Mouse (Mus musculus): ENCODE results near the gene Pla2g6. TPM values are rescaled to one million over a fixed set of nuclear protein-coding genes. Genes with fewer than 3 reads are reported as not detected.
A peak's percentile ranks its signal among the peaks of the same experiment; 100 is the strongest.

Pla2g6 gene
- polyA plus RNA-seq, 1 experiment = 31.8 TPM

DNA sequence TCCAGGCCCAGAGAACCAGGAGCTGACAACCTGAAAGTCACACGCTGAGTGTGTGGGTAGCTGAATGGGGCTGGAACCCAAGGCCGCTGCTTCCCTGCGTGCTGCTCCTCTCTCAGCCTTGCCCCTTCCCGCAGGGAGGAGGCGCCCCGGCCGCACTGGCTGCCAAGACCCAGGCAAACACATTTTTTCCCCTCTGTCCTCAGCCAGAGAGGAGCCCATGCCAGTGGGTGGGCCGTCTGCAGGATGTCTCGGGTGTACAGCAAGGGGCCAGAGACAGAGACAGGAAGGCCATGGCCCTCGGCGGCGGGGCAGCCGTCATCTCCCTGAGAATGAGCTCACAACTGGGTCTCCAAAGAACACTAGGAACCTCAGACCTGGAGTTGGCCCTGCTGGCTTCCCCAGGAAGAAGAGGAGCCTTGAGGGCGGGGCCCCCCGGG lies 23.2 kb upstream of the Pla2g6 start:
- DNase-seq (ENCODE audit: extremely low spot score in 1 of 2, low spot score in 1 of 2) = no peak

DNA sequence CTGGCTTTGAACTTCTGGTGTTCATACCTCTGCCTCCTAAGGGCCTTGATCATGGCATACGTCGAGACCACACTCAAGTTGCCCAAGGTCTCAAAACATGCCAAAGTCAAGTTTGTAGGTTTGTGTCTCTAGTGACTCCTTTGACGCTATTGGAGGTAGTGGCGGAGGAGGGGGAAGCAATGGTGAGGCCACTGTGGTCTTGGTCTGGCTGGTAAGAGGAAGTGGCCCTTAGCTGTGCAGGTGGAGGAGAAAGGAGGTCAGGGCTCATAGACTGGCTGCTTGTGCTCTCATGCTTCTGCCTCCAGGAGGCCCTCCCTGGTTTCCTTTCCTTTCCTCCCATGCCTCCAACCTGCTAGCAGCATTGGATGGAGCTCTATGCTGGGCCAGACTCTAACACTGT lies 22.7 kb upstream of the Pla2g6 start:
- DNase-seq (ENCODE audit: extremely low spot score in 1 of 2, low spot score in 1 of 2) = no peak

DNA sequence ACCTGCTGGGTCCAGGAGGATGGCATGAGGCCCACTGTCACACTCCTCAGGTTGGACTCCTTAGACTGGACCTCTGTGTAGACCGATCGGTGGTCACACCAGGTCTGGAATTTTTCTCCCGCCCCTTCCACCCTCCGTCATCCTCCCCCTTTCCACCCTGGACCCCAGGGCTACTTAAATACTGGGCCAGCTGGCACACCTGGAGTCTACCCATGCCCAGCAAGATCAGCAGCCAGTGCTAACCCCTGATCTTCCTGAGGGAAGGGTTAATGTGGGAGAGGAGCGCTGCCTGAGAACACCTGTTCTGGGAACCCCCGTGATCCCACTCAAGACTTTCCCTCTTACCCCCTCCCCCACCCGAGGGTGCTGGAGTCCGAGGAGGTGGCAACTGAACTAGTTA lies 20.5 kb upstream of the Pla2g6 start:
- no peak for DNase-seq (ENCODE audit: extremely low spot score in 1 of 2, low spot score in 1 of 2)

DNA sequence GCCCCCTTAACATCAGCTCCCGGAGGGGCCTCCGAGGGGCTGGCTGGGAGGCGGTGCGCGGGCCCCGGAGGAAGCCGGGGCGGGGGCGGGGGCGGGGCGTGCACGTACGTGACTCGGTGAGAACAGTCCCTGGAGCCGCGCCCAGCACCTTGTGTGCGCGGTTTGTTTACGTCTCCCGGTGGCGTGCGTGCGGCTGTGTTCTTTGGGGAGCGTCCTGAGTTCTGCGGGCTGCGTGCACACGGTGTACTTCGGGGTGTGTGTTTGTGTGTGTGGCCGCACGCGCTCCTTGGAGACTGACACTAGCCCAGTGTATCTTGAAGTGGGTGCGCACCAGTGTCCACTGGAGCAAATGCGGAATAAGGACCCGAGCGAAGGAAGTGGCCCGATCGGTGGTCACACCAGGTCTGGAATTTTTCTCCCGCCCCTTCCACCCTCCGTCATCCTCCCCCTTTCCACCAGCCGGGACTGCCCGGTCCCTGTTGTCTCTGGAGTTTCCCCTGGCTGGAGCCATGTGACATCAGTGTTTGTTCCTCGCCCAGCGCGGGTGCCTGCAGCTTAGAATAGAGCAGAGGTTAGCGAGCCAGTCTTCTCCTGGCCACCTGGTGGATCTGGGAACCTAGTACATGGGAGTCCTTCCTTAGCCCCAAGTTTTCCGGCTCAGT lies 19.8 kb upstream of the Pla2g6 start:
- DNase-seq (ENCODE audit: extremely low spot score in 1 of 2, low spot score in 1 of 2) = no peak

DNA sequence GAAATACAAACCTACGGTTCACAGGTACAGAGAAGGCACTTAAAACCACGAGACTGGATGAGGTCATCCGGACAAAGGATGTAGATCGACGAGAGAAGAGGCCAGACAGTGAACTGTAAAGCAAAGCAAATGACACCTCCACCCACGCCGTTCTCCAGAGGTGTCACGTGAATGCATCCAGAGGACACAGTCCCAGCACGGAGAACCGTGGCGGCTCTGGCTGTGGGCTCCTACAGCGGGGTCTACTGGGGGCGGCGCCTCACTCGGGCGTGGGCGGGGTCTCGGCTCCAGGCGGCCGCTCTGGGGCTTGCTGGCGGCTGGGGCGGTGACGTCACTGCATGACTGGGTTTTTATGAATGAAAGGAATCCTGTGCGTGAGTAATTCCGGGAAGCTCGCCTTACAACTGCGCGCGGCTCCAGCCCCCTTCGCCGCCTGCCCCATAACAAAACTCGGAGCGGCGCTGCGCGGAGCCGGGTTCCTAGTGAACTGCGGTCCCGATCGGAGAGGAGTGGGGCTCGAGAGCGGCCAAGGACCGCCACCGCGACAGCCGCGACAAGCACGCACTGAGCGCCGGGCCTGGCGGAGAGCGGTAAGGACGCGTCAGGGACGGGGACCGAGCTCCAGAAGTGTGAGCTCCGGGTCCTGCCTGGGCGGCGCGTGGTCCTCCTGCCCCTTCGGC lies 19.1 kb upstream of the Pla2g6 start:
- DNase-seq (ENCODE audit: extremely low spot score in 1 of 2, low spot score in 1 of 2) = peak; percentile 65 to 88

DNA sequence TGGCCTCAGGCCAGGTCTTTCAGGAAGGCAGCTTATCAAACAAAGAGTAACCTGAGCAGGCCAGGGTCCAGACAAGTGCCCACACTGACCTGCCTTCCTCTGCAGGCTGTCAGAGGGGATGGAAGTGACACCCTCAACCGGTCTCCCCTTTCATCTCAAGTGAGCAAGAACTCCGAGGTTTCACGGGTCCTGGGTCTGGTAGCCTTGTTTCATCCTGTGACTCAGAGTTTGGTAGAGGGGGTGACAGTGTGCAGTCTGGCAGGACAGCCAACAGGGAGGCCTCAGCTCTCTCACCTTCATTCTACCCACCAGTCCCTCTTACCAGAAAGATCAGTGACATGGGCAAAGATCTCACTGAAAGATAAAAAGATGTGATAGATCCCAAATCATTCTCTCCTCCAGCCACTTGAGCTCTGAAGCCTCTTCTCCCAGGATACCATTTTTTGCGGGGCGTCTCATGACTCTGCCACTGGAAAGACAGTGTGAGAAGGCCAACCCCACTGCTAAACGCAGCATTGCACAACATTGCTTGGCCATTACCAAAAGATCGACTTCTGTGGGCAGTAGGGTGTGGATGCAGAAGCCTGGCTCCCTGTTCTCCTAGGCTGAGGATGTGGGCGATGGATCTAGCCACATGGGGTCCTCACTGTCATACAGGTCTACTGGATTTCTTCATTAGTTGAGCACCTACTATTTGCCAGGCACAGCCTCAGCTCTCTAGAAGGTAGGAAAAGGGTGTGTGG lies 18.0 kb upstream of the Pla2g6 start, which contains the start of gene Maff:
TSS of gene Maff (plus strand) at position 571 of the 743 bp plus-strand sequence.
- DNase-seq (ENCODE audit: extremely low spot score in 1 of 2, low spot score in 1 of 2) = no peak

DNA sequence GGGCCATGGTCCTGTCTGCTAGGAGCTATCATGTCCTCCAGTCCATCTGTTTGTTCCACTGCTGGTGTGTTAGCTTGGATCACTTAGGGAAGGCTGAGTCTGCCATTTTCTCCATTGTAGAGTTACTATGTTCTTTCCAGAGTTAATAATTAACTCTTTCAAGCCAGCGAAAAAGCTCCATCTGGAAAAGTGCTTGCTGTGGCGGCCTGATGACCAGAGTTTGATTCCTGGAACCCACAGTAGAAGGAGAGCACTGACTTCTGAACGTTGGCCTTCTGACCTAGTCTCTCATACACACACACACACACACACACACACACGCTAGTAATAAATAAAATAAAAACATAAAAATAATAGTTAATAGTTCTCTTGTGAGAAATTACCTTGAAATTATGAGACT lies 16.4 kb upstream of the Pla2g6 start:
- no peak for DNase-seq (ENCODE audit: extremely low spot score in 1 of 2, low spot score in 1 of 2)

DNA sequence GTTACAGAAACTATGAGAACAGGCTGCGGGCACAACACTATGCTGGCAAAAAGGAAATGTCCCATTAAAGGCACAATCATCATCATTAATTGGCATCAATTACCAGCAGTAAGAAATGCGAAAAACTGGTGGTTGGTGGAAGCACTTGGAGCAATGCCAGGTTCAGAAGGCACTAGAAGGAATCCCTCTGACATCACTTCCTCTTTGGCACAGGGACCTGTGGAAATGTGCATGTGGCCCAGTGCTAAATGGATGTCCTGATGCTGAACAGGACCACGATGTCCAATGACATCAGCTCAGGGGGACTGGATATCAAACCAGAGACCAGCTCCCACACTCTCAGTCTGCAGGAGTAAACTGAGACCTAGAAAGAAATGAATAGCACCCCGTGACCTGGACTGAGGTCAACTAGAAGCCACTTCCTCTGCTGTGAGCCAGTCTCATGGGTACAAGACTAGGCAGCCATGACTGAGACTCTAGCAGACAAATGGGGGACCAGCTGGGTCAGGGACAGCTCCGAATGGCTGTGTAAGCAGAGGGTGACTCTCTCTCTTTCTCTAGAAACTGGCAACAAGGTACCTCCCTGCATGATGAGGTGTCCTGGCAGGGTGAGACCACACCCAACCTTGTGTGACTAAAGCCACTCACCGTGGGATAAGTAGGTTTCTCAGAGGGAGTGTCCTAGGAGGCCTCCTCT lies 14.6 kb upstream of the Pla2g6 start:
- no peak for DNase-seq (ENCODE audit: extremely low spot score in 1 of 2, low spot score in 1 of 2)

DNA sequence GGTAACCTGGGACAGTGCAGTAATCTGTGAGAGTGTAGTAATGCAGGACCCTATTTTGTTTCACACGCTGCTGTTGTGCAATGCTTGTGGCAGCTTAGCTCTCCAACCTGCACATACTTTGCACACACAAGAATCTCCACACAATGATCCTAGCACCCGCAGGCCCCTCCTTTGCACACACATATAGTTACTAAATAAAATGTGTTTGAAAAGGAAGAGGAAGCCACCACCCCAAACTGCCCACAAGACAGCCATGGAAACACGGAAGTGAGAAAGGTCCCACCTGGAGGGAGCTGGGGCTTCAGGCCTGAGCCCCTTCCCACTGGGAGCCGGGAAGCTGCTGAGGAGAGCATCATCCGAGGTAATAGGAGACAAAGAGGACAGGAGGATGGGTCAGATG lies 10.8 kb upstream of the Pla2g6 start:
- DNase-seq (ENCODE audit: extremely low spot score in 1 of 2, low spot score in 1 of 2) = no peak

DNA sequence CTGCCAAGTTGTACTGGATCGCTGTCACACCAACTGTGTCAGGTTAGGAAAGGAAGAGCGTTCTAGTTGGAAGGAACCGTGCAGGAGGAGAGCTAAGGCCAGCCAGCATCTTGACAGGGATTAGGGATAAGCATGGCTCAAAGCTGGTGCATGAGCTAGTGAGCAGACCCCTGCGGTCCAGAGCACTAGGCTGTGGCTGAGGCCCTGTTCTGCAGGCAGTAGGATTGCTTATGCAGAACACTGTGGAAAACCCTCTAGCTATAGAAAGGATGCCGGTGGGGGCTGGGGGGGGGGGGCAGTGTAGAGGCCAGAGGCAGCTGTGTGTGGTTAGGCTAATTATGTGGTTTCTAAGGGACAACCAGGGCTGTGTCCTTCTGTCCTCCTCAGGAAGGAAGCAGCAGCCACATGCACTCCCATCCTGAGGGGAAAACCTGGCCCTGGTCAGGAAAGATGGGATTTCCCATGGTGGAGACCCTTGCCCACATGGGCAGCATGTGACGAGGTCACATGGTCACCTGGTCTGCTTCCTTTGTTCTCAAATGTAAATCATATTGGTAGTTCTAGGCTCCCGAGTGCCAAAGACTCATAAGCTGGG lies 7.0 kb upstream of the Pla2g6 start:
- DNase-seq (ENCODE audit: extremely low spot score in 1 of 2, low spot score in 1 of 2) = no peak

DNA sequence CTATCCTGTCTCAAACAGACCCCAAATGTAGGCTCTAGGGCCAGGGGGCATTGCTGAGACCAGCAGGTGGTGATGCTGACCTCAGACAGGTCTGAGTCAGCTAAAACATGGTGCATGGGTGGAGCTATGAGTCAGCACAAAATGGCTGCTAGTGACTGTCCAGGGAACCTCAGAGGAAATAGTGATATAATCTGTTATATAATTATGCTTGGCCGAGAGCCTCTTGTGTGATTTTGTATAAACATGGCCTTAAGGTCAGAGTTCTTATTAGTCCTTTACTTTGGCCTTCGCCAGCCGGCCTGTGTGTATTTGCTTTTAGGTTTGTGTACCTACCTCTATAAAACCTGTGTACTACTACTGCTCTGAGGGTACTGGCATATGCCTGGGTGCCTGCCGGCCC lies 5.2 kb upstream of the Pla2g6 start:
- DNase-seq (ENCODE audit: extremely low spot score in 1 of 2, low spot score in 1 of 2) = no peak

DNA sequence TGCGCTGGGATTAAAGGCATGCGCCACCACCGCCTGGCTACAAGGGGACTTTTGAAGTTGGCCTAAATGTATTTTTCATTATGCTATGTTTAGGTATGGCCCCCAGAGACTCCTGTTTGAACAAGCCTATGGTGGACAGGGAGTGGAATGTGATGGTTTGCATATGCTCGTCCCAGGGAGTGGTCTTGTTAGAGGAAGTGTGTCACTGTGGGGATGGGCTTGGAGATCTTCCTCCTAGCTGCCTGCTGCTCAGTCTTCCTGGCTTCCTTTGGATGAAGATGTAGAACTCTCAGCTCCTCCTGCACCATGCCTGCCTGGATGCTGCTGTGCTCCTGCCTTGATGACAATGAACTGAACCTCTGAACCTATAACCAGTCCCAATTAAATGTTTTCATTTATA lies 2.3 kb upstream of the Pla2g6 start:
- no peak for DNase-seq (ENCODE audit: extremely low spot score in 1 of 2, low spot score in 1 of 2)

DNA sequence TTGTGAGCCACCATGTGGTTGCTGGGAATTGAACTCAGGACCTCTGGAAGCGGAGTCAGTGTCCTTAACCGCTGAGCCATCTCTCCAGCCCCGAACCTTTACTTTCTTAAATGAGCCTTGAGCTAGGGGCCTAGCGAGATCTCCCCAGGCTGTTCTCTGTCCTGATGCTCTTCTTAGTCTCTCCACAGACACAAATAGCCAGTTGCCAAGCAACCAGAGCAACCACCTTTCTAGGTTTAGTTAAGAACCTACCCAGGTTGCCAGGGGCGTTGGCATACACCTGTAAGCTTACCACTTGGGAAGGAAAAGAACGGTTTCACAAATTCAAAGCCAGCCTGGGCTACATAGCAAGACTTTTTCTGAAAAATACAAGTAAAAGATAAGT lies 1.8 kb upstream of the Pla2g6 start:
- no peak for DNase-seq (ENCODE audit: extremely low spot score in 1 of 2, low spot score in 1 of 2)

DNA sequence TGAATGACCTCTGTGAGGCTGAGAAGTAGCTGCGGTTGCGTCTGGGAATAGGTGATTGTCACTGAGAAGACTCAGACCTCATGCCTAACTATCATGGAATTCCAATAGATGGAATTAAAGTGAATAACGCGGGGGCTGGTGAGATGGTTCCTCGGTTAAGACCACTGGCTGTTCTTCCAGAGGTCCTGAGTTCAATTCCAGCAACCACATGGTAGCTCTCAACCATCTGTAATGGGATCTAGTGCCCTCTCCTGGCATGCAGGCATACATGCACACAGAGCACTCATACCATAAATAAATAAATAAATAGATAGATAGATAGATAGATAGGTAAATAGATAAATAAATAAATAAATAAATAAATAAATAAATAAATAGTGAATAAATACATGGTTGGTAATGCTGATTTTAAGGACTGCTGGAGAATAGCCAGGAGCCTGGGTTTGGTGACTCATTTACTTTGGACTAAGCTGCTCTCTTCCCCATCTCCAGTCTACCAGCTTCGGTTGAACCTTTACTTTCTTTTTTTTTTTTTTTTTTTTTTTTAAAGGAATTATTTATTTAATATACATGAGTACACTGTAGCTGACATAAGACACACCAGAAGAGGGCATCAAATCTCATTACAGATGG lies 1.3 kb upstream of the Pla2g6 start:
- no peak for DNase-seq (ENCODE audit: extremely low spot score in 1 of 2, low spot score in 1 of 2)

DNA sequence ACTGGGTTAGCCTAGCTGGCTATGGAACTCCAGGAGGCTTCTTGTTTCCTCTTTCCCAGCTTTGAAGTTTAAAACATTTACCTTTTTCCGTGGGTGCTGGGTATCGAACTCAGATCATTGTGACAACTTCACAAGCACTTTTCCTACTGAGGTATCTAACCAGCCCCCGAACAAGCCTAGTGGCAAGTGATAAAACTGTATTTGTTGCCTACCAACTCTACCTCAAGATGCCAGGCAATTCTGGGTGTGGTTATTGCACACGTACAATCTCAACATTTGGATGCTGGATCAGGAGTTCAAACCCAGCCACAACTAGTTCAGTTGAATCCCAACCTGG lies 717 bp upstream of the Pla2g6 start:
- no peak for DNase-seq (ENCODE audit: extremely low spot score in 1 of 2, low spot score in 1 of 2)

DNA sequence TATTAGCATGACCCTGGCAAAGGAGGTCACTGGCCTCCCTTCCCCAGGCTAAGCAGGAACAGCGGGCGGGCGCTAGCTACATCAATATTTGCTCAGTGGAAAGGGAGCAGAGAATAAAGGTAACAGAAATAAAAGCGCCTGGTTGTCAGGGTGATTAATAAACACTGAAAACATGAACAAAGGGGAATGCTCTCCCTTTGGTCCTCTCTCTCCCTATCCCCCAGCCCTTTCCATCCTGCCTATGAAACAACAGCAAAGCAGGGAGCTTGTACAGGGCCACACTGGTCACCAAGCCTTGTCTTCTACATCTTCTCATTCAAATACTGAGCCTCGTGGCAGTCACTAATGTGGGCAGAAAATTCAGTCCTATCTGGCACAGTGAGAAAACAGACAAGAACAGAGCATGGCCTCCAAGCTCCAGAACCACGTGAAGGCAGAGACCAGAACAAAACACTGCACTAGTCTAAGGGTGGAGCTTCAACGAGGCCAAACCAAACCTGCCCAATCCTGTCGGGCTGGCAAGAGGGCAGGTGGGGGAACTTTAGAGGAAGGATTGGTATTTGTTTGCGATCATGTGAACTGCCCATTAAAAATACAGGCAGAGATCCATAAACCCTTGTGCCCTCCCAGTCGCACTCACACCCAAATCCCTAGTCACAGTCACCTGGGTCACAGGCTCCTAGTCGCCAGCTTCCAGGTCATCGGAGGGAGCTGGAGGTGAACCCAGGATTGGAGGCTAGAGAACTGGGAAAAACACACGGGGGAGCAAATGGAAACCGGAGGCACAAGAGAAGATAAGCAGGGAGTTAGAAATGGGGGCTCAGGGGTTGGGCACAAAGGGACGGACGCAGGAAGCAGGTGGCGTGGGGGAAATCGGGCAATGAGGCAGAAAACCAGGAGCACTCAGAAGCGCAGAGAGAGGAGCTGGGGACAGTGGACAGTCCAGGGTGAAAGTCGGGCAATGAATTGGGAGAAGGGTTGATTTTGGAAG lies 924 bp downstream of the Pla2g6 start:
- DNase-seq (ENCODE audit: extremely low spot score in 1 of 2, low spot score in 1 of 2) = peak in 1 of 2 experiments; percentile 41

DNA sequence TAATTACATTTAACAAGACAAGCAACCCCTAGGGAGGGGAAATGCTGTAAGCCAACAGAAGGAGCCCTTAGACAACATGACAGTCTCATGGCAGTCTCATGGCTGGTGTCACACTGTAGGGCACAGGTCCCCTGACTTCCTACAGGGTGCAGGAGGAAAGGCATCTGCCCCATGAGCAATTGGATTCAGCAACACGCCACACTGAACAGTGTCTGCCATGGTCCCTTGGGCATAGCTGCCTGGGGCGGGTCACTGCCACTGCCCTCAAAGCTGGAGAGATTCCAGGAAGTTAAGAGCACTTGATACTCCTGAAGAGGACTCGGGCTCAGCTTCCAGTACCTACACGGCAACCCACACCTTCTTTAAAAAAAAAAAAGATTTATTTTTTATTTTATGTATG lies 1.9 kb downstream of the Pla2g6 start:
- DNase-seq (ENCODE audit: extremely low spot score in 1 of 2, low spot score in 1 of 2) = no peak

DNA sequence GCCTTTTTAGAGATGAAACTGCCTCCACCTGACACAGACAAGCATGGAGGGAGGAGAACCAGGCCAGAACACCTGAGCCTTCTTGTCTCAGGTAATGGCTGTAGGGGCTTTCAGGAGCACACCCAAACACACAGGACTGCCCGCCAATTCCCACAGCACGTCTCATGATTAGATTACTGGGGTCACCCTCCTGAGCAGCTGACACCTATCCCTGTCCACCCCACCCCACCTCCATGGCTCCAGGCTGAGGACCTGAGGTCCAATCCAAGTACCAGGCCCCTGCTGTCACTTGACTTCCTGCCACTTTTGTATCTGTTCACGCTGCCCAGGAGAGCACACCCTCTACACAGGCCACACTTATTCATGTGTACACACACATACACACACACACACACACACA lies 2.4 kb downstream of the Pla2g6 start:
- no peak for DNase-seq (ENCODE audit: extremely low spot score in 1 of 2, low spot score in 1 of 2)

DNA sequence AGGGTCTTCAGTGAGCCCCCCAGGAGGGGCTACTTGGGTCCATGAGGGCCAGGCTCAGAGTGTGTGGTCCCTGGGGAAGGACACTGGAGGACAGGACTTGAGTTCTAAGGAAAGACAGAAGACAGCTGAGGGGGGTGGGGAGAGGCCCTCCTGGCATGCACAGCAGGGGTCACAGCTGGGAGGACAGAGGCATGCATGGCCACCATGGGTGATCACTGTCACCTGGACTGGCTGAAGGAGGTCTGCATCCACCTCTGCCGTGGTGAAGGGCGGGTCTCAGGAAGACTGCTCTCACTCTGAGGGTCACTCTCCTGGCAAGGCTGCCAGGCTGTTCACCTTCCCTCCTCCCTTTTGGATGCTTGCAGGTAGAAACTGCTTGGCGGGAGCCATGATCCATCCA lies 3.8 kb downstream of the Pla2g6 start:
- DNase-seq (ENCODE audit: extremely low spot score in 1 of 2, low spot score in 1 of 2) = no peak

Measured in frontal cortex, adult 2 months (tissue).